Mouse (Mus musculus): ENCODE results near the gene Srbd1. TPM values are rescaled to one million over a fixed set of nuclear protein-coding genes. Genes with fewer than 3 reads are reported as not detected.
A peak's percentile ranks its signal among the peaks of the same experiment; 100 is the strongest.

The Srbd1 gene
- polyA plus RNA-seq, 1 experiment, result 0.80 TPM

- H3K36me3 ChIP-seq (ENCODE audit: control insufficient read depth, insufficient read depth, low read length), result peaks cover 5% of the 10 kb centered on the region
- 80% methylated on average over 9 of the region's 9 CpGs for WGBS
- peaks cover 8% of the 10 kb centered on the region for H3K4me1 ChIP-seq (ENCODE audit: control insufficient read depth, insufficient read depth, insufficient read length, low read length)
- no peaks in the 10 kb centered on the region for H3K27me3 ChIP-seq (ENCODE audit: control insufficient read depth, insufficient read depth, low read length)
- TF ChIP-seq POLR2A (IDR thresholded peaks at IDR 0.05; ENCODE audit: low read depth, low read length), result no peak
- no peak for TF ChIP-seq CTCF (IDR thresholded peaks at IDR 0.05; ENCODE audit: extremely low read depth, insufficient read length, insufficient replicate concordance, low read depth, low read length)
- H3K4me3 ChIP-seq (ENCODE audit: low read depth, low read length), result no peak overlapping the region
- no peak overlapping the region for H3K27ac ChIP-seq (ENCODE audit: insufficient read depth, low read depth, low read length)
These were observed 30.5 kb upstream of the Srbd1 start for GRCm38 (mm10) chr17:86175516-86175915.

GRCm38 (mm10) chr17:86170164-86170958, 25.4 kb upstream of the Srbd1 start:
- Histone ChIP-seq H3K27me3 (ENCODE audit: control insufficient read depth, insufficient read depth, low read length) (no peaks in the 10 kb centered on the region), H3K4me1 (ENCODE audit: control insufficient read depth, insufficient read depth, insufficient read length, low read length) (peaks cover 23% of the 10 kb centered on the region), H3K4me3 (ENCODE audit: low read depth, low read length) (no peak overlapping the region), H3K27ac (ENCODE audit: insufficient read depth, low read depth, low read length) (no peak overlapping the region), H3K36me3 (ENCODE audit: control insufficient read depth, insufficient read depth, low read length) (peaks cover 5% of the 10 kb centered on the region)
- 69% methylated on average over 9 of the region's 9 CpGs for WGBS
- no peak for TF ChIP-seq POLR2A (IDR thresholded peaks at IDR 0.05; ENCODE audit: low read depth, low read length)
- TF ChIP-seq CTCF (IDR thresholded peaks at IDR 0.05; ENCODE audit: extremely low read depth, insufficient read length, insufficient replicate concordance, low read depth, low read length), result no peak

GRCm38 (mm10) chr17:86169092-86169491, 24.1 kb upstream of the Srbd1 start:
- 24% methylated on average over 6 of the region's 6 CpGs for whole genome bisulfite sequencing
- TF ChIP-seq POLR2A (IDR thresholded peaks at IDR 0.05; ENCODE audit: low read depth, low read length) (no peak), CTCF (IDR thresholded peaks at IDR 0.05; ENCODE audit: extremely low read depth, insufficient read length, insufficient replicate concordance, low read depth, low read length) (no peak)
- Histone ChIP-seq H3K4me3 (ENCODE audit: low read depth, low read length) (peak overlapping the region; percentile 78), H3K4me1 (ENCODE audit: control insufficient read depth, insufficient read depth, insufficient read length, low read length) (peaks cover 27% of the 10 kb centered on the region), H3K27ac (ENCODE audit: insufficient read depth, low read depth, low read length) (no peak overlapping the region), H3K36me3 (ENCODE audit: control insufficient read depth, insufficient read depth, low read length) (peaks cover 5% of the 10 kb centered on the region), H3K27me3 (ENCODE audit: control insufficient read depth, insufficient read depth, low read length) (no peaks in the 10 kb centered on the region)

- 1% methylated on average over 63 of the region's 64 CpGs for WGBS
- Histone ChIP-seq H3K27ac (ENCODE audit: insufficient read depth, low read depth, low read length) (no peak overlapping the region), H3K4me3 (ENCODE audit: low read depth, low read length) (peak overlapping the region; percentile 78), H3K27me3 (ENCODE audit: control insufficient read depth, insufficient read depth, low read length) (no peaks in the 10 kb centered on the region), H3K4me1 (ENCODE audit: control insufficient read depth, insufficient read depth, insufficient read length, low read length) (peaks cover 32% of the 10 kb centered on the region), H3K36me3 (ENCODE audit: control insufficient read depth, insufficient read depth, low read length) (peaks cover 4% of the 10 kb centered on the region)
- TF ChIP-seq POLR2A (IDR thresholded peaks at IDR 0.05; ENCODE audit: low read depth, low read length), result no peak
These were observed 23.4 kb upstream of the Srbd1 start for GRCm38 (mm10) chr17:86168231-86168981.

- no peaks in the 10 kb centered on the region for H3K27me3 ChIP-seq (ENCODE audit: control insufficient read depth, insufficient read depth, low read length)
- WGBS, result under 1% methylated on average over 104 of the region's 115 CpGs
- peak; percentile 66 for TF ChIP-seq POLR2A (IDR thresholded peaks at IDR 0.05; ENCODE audit: low read depth, low read length)
- no peak for TF ChIP-seq CTCF (IDR thresholded peaks at IDR 0.05; ENCODE audit: extremely low read depth, insufficient read length, insufficient replicate concordance, low read depth, low read length)
These were observed 22.6 kb upstream of the Srbd1 start, which contains the start of gene Prkce for GRCm38 (mm10) chr17:86167320-86168230. Gene Prkce (plus strand): TSS chr17:86167785.

GRCm38 (mm10) chr17:86166567-86167319, 21.8 kb upstream of the Srbd1 start:
- peaks cover 38% of the 10 kb centered on the region for H3K4me1 ChIP-seq (ENCODE audit: control insufficient read depth, insufficient read depth, insufficient read length, low read length)
- no peaks in the 10 kb centered on the region for H3K36me3 ChIP-seq (ENCODE audit: control insufficient read depth, insufficient read depth, low read length)
- peak overlapping the region; percentile 99 for H3K27ac ChIP-seq (ENCODE audit: insufficient read depth, low read depth, low read length)
- H3K27me3 ChIP-seq (ENCODE audit: control insufficient read depth, insufficient read depth, low read length), result no peaks in the 10 kb centered on the region
- under 1% methylated on average over 46 of the region's 46 CpGs for WGBS
- TF ChIP-seq CTCF (IDR thresholded peaks at IDR 0.05; ENCODE audit: extremely low read depth, insufficient read length, insufficient replicate concordance, low read depth, low read length) (no peak), POLR2A (IDR thresholded peaks at IDR 0.05; ENCODE audit: low read depth, low read length) (peak; percentile 66)
- H3K4me3 ChIP-seq (ENCODE audit: low read depth, low read length), result peak overlapping the region; percentile 78

More at GRCm38 (mm10) chr17:86167320-86168230, 22.6 kb upstream of the Srbd1 start, which contains the start of gene Prkce:
- peak within 1 kb of the TSS; percentile 99 for H3K27ac ChIP-seq (ENCODE audit: insufficient read depth, low read depth, low read length)
- peak within 1 kb of the TSS; percentile 78 for H3K4me3 ChIP-seq (ENCODE audit: low read depth, low read length)
- no peaks in the 10 kb centered on the region for H3K36me3 ChIP-seq (ENCODE audit: control insufficient read depth, insufficient read depth, low read length)
- peaks cover 35% of the 10 kb centered on the region for H3K4me1 ChIP-seq (ENCODE audit: control insufficient read depth, insufficient read depth, insufficient read length, low read length)

Measured in small intestine, adult 2 months (tissue).